Mouse (Mus musculus) left cerebral cortex, adult 11 months (tissue): ENCODE measurements at regions not wholly inside any gene's neighbourhood (a gene's known extent, or its start where the extent isn't known, plus 50 kb on each side); places are given as distances from the start of the nearest gene placed in this dataset.

ENCODE experiments used
- DNase-seq: peaks from one replicate; pipeline ENCODE4 v3.0.0; 2022; ENCODE audit warnings: low spot score

DNA sequence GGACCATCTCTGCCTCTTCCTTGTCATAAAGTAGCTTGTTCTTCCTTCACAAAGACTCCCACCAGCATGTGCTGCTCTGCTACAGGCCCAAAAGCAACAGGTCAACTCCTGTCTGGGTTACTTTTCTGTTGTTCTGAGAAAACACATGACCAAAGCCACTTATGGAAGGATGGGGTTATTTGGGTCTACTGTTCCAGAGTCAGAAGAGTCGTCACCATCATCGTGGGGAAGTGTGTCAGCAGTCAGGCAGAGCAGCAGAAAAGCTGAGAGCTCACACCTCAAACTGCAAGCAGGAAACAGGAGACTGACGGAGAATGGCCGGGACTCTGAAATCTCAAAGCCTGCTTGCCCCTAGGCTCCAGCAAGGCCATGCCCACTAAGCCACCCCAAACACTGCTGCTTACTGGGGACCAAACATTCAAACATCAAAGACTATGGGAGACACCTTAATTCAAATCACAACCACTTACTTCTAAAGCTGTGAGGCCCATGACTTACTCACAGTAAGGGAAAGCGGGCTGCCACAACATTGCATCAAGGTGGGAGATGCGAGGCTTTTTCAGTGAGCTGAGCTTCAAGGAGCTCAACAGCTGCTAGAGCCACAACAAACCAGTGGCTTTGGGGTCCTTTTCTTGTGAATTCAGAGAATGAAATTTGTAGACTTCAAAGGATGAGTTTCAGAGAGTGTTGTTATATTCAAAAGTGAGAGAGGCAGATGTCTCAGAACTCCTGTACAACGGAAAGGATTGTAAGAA, 96.6 kb upstream of the Hs6st1 start:
- DNase-seq: no peak

- no peak for DNase-seq
Observed at GRCm38 (mm10) chr1:35972190-35972584, 96.0 kb upstream of the Hs6st1 start.

GRCm38 (mm10) chr1:35973386-35973785, 94.8 kb upstream of the Hs6st1 start:
- DNase-seq: no peak

DNA sequence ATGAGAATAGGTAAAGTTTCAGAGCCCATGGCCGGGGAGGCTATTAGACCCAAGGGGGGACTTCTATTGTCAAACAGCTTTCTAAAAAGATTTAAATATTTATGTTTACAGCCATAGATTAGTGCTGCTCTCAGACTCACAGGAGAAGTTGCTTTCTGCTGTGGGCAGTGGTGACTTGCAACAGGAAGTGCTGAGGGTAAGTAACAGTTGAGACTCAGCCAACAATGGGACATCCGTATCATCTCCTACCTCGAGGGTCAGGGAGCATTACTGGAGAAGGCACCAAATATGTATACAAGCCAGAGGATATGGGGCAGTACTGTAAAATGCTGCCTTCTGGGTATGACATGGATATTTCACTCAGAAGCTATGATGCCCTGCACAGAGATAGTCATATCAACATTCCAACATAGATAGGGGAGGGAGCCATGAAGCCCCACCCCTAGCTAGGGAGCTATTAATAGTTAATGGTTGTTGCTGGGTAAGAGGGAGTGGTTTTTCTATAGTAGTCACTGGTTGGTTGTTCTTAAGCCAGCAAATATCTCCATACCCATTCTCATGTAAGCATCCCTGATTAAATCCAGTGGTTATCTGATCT, 92.5 kb upstream of the Hs6st1 start:
- DNase-seq: no peak

- no peak for DNase-seq
Observed at GRCm38 (mm10) chr1:35976528-35976927, 91.7 kb upstream of the Hs6st1 start.

DNA sequence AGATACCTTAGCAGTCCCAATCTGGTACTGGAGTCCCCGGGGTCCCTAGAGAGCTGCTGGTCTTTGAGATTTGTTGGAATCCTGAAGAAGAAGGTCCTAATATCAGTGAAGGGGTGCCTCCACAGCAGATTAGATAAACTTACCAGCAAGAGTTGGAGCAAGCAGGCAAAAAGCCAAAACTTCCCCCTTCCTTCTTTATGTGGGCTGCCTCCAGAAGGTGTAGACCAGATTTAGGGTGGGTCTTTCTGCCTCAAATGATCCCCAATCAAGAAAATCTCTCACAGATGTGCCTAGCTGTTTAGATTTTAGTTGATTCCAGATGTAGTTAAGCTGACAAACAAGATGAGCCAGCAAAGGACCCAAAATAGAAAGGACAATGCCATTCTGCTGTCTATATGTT, 90.1 kb upstream of the Hs6st1 start:
- no peak for DNase-seq

DNA sequence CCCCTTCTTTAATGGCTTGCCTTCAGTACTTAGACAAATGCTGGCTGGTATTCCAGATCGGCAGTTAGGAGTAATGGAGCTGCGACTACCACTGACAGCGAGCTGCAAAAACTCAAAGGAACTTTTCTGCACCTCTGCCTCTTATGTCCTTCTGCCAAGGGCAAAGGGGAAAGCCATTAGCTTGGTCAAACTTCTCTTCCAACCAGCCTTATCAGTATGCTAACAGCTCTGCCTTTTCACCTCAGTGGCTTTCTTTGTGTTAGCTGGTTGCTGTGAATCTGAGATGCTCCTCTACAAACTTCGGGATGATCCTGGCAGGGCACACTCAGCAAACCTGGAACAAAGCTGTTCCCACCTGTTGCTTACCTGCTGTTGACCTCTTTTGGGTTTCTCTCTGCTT, 89.4 kb upstream of the Hs6st1 start:
- DNase-seq: no peak

- DNase-seq: no peak
Observed at GRCm38 (mm10) chr1:35981226-35981625, 87.0 kb upstream of the Hs6st1 start.

DNA sequence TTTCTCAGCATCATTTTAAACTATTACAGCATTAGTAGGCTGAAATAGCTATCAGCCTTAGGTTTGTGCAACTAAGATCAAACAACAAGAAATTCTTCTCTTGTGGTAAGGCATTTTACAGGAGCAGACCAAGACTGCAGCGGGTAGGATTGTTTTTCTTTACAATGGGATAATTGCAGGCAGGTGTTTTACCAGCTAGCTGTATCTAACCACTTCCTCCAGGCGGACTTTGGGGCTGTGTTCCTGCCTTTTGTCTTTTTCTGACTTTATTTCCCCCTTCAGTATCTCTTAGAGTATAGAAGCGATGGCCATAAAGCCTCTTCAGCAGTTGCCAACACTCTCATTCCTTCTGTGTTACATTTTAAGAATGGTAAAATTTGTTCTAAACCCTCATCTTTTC, 84.8 kb upstream of the Hs6st1 start:
- DNase-seq: no peak

DNA sequence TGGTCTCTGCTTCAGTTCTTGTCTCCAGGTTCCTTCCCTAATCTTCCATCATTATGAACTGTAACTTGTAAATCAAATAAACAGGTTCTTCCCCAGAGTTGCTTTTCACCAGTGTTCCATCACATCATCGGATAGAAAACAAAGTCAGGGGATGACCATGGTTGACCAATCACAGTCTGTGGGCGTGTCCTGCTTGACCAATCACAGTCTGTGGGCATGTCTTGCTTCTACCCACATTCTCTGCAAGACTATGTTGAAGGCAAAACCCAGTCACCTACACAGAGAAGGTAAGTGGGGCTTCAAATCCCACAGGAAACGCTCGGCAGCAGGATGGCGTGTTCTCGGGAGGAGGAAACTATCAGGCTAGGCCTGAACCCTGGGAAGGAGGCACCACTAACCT, 82.9 kb upstream of the Hs6st1 start:
- no peak for DNase-seq

GRCm38 (mm10) chr1:35986666-35987065, 81.5 kb upstream of the Hs6st1 start:
- no peak for DNase-seq

DNA sequence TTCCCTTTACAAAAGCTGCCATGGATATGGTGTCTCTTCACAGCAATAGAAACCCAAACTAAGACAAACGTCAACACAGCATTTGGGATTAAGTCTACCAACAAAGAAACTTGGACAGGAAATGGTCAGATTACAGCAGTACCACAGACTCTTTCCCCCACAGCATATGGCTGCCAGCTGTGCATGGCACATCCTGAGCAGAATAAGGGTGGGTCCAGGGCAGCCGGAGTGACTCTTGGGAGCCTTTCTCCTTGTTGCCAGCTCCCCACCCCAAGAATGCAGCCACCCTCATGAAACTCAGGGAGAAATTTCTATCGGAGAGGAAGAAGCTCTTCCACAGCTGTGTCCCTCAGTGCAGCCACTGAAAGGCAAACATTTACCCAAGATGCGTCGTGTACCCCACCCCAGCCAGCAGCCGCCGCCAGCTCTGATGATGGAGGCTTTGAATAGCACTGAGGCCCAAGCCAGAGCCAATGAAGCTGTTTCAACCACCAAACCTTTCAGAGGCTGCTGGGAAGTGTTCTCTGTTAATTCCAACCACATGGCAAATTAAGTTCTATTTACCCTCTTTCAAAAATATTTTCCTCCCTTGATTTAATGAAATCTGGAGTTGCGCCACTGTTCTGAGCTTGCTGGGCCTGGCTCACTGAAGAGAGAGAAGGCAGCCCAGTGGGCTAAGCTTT, 75.8 kb upstream of the Hs6st1 start:
- DNase-seq: no peak

GRCm38 (mm10) chr1:35992937-35993336, 75.3 kb upstream of the Hs6st1 start:
- no peak for DNase-seq

DNA sequence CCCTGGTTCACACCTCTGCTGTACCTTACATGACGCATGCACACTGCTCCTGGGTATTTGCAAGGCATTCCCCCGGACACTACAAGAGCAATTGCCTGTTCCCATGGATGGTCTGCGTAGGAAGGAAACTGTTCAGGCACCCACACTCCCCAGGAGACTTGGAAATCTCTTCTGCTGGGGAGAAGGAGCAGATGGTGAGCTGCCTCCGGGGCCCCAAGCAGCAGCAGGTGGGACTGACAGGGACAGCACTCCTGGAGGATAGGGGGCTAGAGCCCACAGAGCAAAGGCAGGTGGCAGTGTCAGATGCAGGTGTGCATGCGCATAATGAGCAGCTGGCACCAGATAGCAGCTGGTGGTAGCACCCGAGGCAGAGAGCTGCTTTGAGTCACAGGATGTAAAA, 72.5 kb upstream of the Hs6st1 start:
- DNase-seq: peak; percentile 24

- no peak for DNase-seq
Observed at GRCm38 (mm10) chr1:36001319-36001718, 66.9 kb upstream of the Hs6st1 start.

- DNase-seq: no peak
Observed at GRCm38 (mm10) chr1:36001821-36002220, 66.4 kb upstream of the Hs6st1 start.

DNA sequence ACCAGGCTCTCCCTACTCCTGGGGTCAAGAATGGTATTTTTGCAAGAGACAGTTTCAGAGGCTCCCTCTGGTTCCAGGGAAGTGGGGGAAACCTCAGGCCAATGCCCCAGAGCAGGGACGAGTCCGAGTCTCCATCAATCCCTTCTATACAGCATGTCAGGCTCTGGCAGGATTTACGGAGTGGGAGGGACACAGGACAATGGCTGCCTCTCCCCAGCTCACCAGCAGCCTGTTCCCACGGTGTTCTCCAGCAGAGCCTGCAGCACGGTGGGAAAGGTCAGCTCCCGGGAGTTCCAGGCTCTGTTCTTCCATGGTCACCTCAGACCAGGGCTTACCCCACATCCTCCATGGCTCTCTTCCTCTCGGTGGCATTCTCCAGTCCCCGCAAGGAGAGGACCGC, 64.6 kb upstream of the Hs6st1 start:
- no peak for DNase-seq

DNA sequence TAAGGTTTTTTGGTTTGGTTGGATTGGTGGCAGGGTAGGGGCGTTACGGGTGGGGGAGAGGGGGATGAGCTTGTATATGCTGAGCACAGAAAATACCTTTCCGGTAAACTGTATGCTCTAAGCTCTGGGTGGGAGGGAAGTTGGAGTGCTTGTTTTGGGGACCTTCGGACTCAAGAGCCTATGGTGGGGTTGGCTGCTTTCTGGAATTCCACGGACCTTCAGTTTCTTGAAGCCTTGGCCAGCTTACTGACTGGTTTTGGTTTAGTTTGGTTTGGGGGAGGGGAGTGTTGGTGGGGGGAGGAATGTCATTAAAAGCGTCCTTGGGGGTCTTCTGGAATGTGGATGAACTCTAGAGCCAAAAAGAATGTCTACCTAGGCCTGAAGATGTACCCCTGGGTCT, 59.6 kb upstream of the Hs6st1 start:
- DNase-seq: no peak

- DNase-seq: peak; percentile 21
Observed at GRCm38 (mm10) chr1:36009010-36009619, 59.1 kb upstream of the Hs6st1 start.

GRCm38 (mm10) chr1:36010151-36010550, 58.0 kb upstream of the Hs6st1 start:
- no peak for DNase-seq

DNA sequence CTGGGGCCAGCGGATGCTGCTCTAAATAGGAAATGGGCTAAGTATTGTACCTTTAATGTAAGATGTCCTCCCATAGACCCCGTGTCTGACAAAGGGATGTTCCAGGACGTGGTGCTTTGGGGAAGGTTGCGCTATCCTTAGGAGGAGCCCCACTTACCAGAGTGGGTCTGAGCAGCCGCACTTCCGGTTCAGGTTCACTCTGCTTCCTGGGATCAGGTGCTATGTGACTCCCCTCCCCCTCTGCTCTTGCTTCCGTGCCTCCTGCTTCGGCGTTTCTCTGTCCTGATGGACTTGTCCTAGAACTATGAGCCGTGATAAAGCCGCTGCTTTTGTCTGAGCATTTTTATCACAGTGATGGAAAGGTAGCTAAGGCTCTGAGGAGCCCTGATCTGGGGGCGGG, 57.4 kb upstream of the Hs6st1 start:
- no peak for DNase-seq

DNA sequence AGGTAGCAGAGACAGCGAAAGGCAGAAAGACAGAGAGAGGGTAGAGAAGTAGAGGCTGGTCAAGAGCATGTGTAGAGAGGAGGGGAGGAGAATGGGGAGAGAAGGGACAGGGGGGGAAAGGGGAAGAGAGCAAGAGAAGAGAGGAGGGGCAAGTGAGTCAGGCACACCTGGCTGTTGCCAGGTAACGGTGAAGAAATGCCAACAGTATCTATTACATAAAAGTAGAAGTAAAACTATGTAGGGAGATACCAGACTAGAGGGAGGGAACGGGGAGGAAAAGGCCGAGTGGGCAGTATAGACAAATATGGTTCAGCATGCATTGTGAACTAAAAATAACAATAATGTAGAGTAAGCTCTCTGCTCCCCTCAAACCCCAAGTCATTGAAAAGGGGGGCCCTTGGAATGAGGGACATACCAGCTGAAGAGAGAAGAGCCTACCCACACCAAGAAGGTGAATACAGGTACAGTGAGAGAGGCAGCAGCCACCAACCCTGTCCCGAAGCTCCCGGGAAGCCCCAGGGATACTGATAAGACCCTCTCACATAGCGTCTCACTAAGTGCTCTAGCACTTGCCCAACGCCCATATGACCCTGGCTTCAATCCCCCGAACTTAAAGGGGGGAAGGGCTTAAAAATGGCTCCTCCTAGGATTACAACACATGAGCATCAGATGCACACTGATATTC, 56.0 kb upstream of the Hs6st1 start:
- DNase-seq: no peak
